Mouse (Mus musculus): ENCODE data around the gene Rpl27.

DNA sequence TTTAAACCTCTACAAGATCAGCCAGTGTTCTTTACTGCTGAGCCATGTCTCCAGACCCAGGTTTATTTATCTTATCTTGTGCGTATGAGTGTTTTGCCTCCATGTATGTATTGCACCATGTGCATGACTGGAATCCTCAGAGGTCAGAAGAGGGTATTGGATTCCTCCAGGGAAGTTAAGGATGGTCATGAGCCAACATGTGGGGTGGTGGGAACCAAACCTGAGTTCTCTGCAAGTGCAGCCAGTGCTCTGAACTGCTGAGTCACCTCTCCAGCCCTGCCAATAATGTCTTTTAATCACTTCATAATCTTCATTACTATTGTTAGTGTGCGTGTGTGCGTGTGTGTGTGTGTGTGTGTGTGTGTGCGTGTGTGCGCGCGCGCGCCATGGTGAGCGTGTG, 9.4 kb downstream of the Rpl27 start:
- TF ChIP-seq POLR2A (IDR thresholded peaks at IDR 0.05; ENCODE audit: low read depth, low read length) (no peak), CTCF (IDR thresholded peaks at IDR 0.05; ENCODE audit: extremely low read depth, insufficient read length, insufficient replicate concordance, low read depth, low read length) (no peak)
